Mouse (Mus musculus): ENCODE data around the gene Olfr589. TPM values are rescaled to one million over a fixed set of nuclear protein-coding genes. Genes with fewer than 3 reads are reported as not detected.
"Not testable (repeated sequence)": the region's sequence is repeated elsewhere in the genome, so short reads cannot be mapped to it uniquely, and the experiment has no call there.

The Olfr589 gene
- not detected in 2 replicates for polyA plus RNA-seq (2012)

DNA sequence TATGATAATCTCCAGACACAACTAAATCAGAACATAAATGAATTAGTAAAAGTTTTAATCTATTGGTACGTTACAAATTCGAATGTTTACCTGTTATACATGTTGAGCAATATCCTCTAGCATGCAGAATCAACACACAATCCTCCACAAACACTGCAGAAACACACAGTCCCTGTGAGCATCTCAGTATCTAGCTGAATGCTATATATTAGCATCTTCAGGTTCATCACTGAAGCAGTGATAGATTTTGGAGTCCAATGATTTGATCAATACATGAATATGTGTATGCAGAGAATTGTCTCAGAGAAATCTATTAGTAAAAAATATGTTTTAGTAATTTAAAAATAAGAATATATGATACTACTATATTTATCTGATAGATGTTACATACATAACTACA is at the start of gene Olfr589:
TSS of gene Olfr589 (minus strand) at position 101 of the 400 bp plus-strand sequence.
- no peak for TF ChIP-seq GATA1 (IDR thresholded peaks at IDR 0.05; ENCODE audit: low read length)

DNA sequence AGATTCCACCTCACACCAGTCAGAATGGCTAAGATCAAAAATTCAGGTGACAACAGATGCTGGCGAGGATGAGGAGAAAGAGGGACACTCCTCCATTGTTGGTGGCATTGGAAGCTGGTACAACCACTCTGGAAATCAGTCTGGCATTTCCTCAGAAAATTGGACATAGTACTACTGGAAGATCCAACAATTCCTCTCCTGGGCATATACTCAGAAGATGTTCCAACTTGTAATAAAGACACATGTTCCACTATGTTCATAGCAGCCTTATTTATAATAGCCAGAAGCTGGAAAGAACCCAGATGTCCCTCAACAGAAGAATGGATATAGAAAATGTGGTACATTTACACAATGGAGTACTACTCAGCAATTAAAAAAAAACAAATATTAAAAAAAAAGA is 28.3 kb upstream of the Olfr589 start, which contains the start of gene Olfr592:
TSS of gene Olfr592 (plus strand) at position 301 of the 400 bp plus-strand sequence.
- not testable (repeated sequence) for TF ChIP-seq GATA1 (IDR thresholded peaks at IDR 0.05; ENCODE audit: low read length)

DNA sequence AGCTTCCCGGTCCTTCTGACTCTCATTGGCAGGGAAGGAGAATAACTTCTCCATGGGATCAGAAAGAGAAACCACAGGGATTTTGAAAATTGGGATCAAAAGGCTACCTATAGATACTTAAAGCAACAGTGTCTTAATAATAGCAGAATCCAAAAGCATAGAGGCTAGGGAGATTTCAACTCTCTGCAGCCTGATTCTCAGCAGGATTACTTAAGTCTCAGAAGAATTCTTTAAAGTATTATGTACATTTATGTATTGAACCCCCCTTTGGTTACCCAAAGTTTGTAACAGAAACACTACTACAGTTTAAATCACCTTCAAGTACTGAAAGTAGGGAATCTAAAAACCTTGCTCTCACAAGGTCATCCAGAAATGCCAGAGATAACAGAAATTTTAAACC is 22.1 kb upstream of the Olfr589 start, which contains the start of gene Olfr591:
TSS of gene Olfr591 (minus strand) at position 101 of the 400 bp plus-strand sequence.
- no peak for TF ChIP-seq GATA1 (IDR thresholded peaks at IDR 0.05; ENCODE audit: low read length)

DNA sequence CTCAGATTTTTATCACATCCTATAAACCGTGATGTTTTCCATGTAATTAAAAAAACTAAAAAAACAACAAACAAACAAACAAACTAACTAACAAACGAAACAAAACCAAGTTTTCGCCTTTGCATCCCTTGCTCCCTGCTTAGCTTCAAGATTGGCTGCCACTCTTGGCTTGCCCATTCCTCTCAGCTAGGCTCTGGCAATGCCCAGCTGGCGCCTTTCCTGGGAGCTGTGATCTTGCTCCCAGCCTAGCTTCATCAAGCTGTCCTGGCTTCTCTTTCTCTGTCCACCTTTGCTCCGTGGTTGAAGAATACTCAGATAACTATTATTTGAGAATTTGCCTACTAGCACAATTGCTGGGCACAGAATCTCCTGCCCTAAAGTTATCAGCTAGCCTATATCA is 13.5 kb upstream of the Olfr589 start:
- no peak for TF ChIP-seq GATA1 (IDR thresholded peaks at IDR 0.05; ENCODE audit: low read length)

DNA sequence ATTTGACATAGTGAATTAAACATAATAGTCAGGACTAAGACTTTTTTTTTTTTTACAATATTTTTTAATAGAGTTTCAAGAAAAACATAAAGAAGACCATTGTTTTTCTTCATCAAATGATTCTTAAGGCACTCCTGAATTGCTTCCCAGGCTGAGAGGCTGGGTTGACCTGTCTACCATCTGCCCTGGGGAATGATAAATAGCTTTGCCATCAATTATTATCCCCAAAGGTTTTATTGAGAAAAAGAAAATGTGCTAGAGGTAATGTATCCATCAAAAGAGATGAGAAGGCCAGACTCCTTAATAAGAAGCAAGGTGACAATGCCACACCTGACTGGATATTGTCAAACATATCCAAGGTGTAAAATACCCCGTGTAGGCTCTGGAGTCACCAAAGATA is 15.6 kb downstream of the Olfr589 start, which contains the start of gene Olfr588-ps1:
TSS of gene Olfr588-ps1 (plus strand) at position 301 of the 400 bp plus-strand sequence.
- TF ChIP-seq GATA1 (IDR thresholded peaks at IDR 0.05; ENCODE audit: low read length) = no peak

DNA sequence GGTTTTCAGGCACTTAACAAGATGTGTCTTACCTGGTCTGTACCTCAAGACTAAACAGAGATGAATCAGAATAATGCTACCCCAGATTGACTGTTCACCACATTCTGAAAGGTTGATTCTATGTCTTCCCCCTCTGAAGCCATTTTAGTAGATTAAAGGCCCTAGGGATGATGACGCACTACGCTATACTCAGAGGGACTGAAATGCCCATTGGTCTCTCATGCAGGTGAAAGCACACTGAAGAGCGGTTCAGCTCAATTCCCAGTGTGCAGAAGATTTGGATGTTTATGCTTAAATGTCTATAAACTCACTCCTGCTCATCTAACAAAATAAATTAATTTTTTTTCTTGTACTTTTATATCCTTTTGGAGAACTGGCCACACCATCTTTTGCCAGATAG is 30.6 kb downstream of the Olfr589 start, which contains the start of gene Olfr586:
TSS of gene Olfr586 (minus strand) at position 101 of the 400 bp plus-strand sequence.
- TF ChIP-seq GATA1 (IDR thresholded peaks at IDR 0.05; ENCODE audit: low read length) = no peak

DNA sequence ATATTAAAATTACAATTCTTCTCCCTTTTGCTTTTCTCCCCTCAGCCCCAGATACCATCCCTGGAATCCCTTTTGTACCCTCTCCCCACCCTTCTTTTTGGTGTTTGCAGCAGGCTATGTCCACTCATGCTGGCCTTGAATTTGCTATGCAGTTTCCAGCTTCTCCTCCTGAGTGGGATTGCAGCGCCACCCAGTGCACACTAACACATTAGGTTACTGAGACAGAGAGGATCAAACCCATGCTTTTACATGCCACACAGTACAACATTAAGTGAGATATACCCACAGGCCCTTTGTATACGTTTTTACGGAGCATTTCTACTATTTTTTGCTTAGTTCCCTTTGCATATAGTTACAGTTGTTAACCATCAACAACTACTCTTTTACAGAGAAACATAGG is 36.8 kb downstream of the Olfr589 start:
- TF ChIP-seq GATA1 (IDR thresholded peaks at IDR 0.05; ENCODE audit: low read length) = no peak

Other genes starting within 250 kb of the Olfr589 start
- gene Olfr571, start 238.8 kb downstream of the Olfr589 start, polyA plus RNA-seq (2012) = not detected in 2 replicates
- gene Olfr572, start 231.9 kb downstream of the Olfr589 start, polyA plus RNA-seq (2012) = not detected in 2 replicates
- not detected in 2 replicates for gene Olfr573-ps1, start 213.8 kb downstream of the Olfr589 start, polyA plus RNA-seq (2012)
- gene Olfr574, start 207.9 kb downstream of the Olfr589 start, polyA plus RNA-seq (2012) = not detected in 2 replicates
- not detected in 2 replicates for gene Olfr575, start 197.6 kb downstream of the Olfr589 start, polyA plus RNA-seq (2012)
- gene Olfr576, start 193.7 kb downstream of the Olfr589 start, polyA plus RNA-seq (2012) = not detected in 2 replicates
- gene Olfr577, start 180.4 kb downstream of the Olfr589 start, polyA plus RNA-seq (2012) = not detected in 2 replicates
- not detected in 2 replicates for gene Olfr578, start 167.0 kb downstream of the Olfr589 start, polyA plus RNA-seq (2012)
- not detected in 2 replicates for gene Olfr582, start 118.3 kb downstream of the Olfr589 start, polyA plus RNA-seq (2012)
- gene Olfr583, start 105.1 kb downstream of the Olfr589 start, polyA plus RNA-seq (2012) = not detected in 2 replicates
- not detected in 2 replicates for gene Olfr584, start 74.5 kb downstream of the Olfr589 start, polyA plus RNA-seq (2012)
- gene Olfr585, start 58.6 kb downstream of the Olfr589 start, polyA plus RNA-seq (2012) = not detected in 2 replicates
- not detected in 2 replicates for gene Olfr586, start 30.7 kb downstream of the Olfr589 start, polyA plus RNA-seq (2012)
- gene Olfr588-ps1, start 15.5 kb downstream of the Olfr589 start, polyA plus RNA-seq (2012) = not detected in 2 replicates
- not detected in 2 replicates for gene Olfr591, start 22.0 kb upstream of the Olfr589 start, polyA plus RNA-seq (2012)
- gene Olfr592, start 28.4 kb upstream of the Olfr589 start, polyA plus RNA-seq (2012) = not detected in 2 replicates
- gene Olfr593, start 55.5 kb upstream of the Olfr589 start, polyA plus RNA-seq (2012) = not detected in 2 replicates
- gene Olfr594, start 60.6 kb upstream of the Olfr589 start, polyA plus RNA-seq (2012) = not detected in 2 replicates
- gene Usp17ld, start 96.1 kb upstream of the Olfr589 start, polyA plus RNA-seq (2012) = not detected in 2 replicates
- gene Olfr596, start 149.3 kb upstream of the Olfr589 start, polyA plus RNA-seq (2012) = not detected in 2 replicates
- not detected in 2 replicates for gene Olfr597, start 160.0 kb upstream of the Olfr589 start, polyA plus RNA-seq (2012)
- not detected in 2 replicates for gene Olfr598, start 167.2 kb upstream of the Olfr589 start, polyA plus RNA-seq (2012)
- gene Olfr599, start 179.6 kb upstream of the Olfr589 start, polyA plus RNA-seq (2012) = not detected in 2 replicates
- not detected in 2 replicates for gene Olfr600, start 193.3 kb upstream of the Olfr589 start, polyA plus RNA-seq (2012)
- not detected in 2 replicates for gene Olfr601, start 206.3 kb upstream of the Olfr589 start, polyA plus RNA-seq (2012)
- not detected in 2 replicates for gene Olfr603, start 229.8 kb upstream of the Olfr589 start, polyA plus RNA-seq (2012)

All from G1E-ER4 (cell line).